Mouse (Mus musculus): ENCODE results near the gene P2rx4. TPM values are rescaled to one million over a fixed set of nuclear protein-coding genes. Genes with fewer than 3 reads are reported as not detected.
A peak's percentile ranks its signal among the peaks of the same experiment; 100 is the strongest.
"Not testable (repeated sequence)": the region's sequence is repeated elsewhere in the genome, so short reads cannot be mapped to it uniquely, and the experiment has no call there.

Gene P2rx4
- 7.8 and 9.0 TPM in 2 replicates for polyA plus RNA-seq (2012; rRNA removed)

DNA sequence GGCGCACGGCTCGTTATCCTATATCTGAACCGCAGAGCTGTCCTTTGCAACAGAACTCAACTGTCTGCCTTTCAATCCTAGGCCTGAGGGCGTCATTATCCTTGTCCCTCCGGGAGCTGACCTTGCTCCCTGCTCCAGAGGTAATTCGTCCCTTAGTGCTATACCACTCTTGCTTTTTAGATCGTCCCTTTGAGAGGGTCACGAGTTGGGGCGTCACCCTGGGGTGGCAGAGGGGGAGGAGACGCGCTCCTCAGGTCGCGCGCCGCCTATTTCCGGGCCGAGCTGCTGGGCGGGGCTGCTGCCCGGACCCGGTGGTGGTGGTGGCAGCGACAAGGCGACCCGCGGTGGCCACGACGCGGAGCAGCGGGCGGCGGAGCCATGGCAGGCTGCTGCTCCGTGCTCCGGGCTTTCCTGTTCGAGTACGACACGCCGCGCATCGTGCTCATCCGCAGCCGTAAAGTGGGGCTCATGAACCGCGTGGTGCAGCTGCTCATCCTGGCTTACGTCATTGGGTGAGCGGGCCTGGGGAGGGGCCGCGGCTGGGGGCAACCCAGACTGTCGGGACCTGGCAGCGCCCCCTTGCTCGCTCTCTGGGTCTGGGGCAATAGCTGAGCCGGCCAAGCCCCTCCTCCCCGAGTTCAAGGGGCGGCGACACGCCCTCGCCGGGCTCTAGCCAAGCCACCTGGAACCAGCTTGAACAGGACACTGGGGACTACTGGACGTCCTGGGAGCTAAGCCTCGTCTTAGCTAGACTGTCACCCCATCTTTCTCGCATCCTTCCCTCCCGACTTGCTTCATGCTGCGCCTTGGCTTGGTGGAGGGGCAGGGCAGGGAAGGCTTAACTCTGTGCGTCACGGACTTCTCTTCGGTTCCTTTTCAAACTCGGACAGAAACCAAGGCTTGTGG, at the start of gene P2rx4:
Gene P2rx4 (plus strand): TSS at position 269 of the 906 bp plus-strand sequence.
- H3K36me3 ChIP-seq (ENCODE audit: control insufficient read depth, insufficient read depth, low read length): no peaks in the 10 kb centered on the region
- peaks cover 7% of the 10 kb centered on the region for H3K4me1 ChIP-seq (ENCODE audit: control insufficient read depth, insufficient read depth, low read length)
- no peaks in the 10 kb centered on the region for H3K27me3 ChIP-seq (ENCODE audit: control insufficient read depth, insufficient read depth, low read length)
- peak within 1 kb of the TSS; percentile 91 for H3K4me3 ChIP-seq (ENCODE audit: control insufficient read depth, low read depth, low read length)
- H3K27ac ChIP-seq (ENCODE audit: control insufficient read depth, insufficient read depth, low read depth, low read length): peak within 1 kb of the TSS; percentile 41
- TF ChIP-seq POLR2A (IDR thresholded peaks at IDR 0.05; ENCODE audit: control insufficient read depth, low read depth, low read length) (peak; percentile 59), CTCF (IDR thresholded peaks at IDR 0.05; ENCODE audit: control insufficient read depth, insufficient read depth, insufficient replicate concordance, low read depth, low read length) (no peak)

GRCm38 (mm10) chr5:122662501-122662900, 44.8 kb upstream of the P2rx4 start:
- Histone ChIP-seq H3K4me3 (ENCODE audit: control insufficient read depth, low read depth, low read length) (no peak overlapping the region), H3K27me3 (ENCODE audit: control insufficient read depth, insufficient read depth, low read length) (no peaks in the 10 kb centered on the region), H3K36me3 (ENCODE audit: control insufficient read depth, insufficient read depth, low read length) (no peaks in the 10 kb centered on the region), H3K4me1 (ENCODE audit: control insufficient read depth, insufficient read depth, low read length) (peaks cover 7% of the 10 kb centered on the region), H3K27ac (ENCODE audit: control insufficient read depth, insufficient read depth, low read depth, low read length) (no peak overlapping the region)
- no peak for TF ChIP-seq CTCF (IDR thresholded peaks at IDR 0.05; ENCODE audit: control insufficient read depth, insufficient read depth, insufficient replicate concordance, low read depth, low read length)
- no peak for TF ChIP-seq POLR2A (IDR thresholded peaks at IDR 0.05; ENCODE audit: control insufficient read depth, low read depth, low read length)

GRCm38 (mm10) chr5:122665036-122665435, 42.3 kb upstream of the P2rx4 start:
- Histone ChIP-seq H3K4me3 (ENCODE audit: control insufficient read depth, low read depth, low read length) (no peak overlapping the region), H3K27me3 (ENCODE audit: control insufficient read depth, insufficient read depth, low read length) (no peaks in the 10 kb centered on the region), H3K4me1 (ENCODE audit: control insufficient read depth, insufficient read depth, low read length) (peaks cover 7% of the 10 kb centered on the region), H3K27ac (ENCODE audit: control insufficient read depth, insufficient read depth, low read depth, low read length) (no peak overlapping the region), H3K36me3 (ENCODE audit: control insufficient read depth, insufficient read depth, low read length) (no peaks in the 10 kb centered on the region)
- TF ChIP-seq POLR2A (IDR thresholded peaks at IDR 0.05; ENCODE audit: control insufficient read depth, low read depth, low read length): no peak
- TF ChIP-seq CTCF (IDR thresholded peaks at IDR 0.05; ENCODE audit: control insufficient read depth, insufficient read depth, insufficient replicate concordance, low read depth, low read length): no peak

GRCm38 (mm10) chr5:122668981-122669897, 38.1 kb upstream of the P2rx4 start:
- Histone ChIP-seq H3K4me1 (ENCODE audit: control insufficient read depth, insufficient read depth, low read length) (no peaks in the 10 kb centered on the region; the same call in 1 of the 2 replicates), H3K4me3 (ENCODE audit: control insufficient read depth, low read depth, low read length) (peak overlapping the region; percentile 1; the same call in 1 of the 2 replicates), H3K36me3 (ENCODE audit: control insufficient read depth, insufficient read depth, low read length) (no peaks in the 10 kb centered on the region), H3K27me3 (ENCODE audit: control insufficient read depth, insufficient read depth, low read length) (no peaks in the 10 kb centered on the region), H3K27ac (ENCODE audit: control insufficient read depth, insufficient read depth, low read depth, low read length) (no peak overlapping the region)
- no peak for TF ChIP-seq POLR2A (IDR thresholded peaks at IDR 0.05; ENCODE audit: control insufficient read depth, low read depth, low read length)
- no peak for TF ChIP-seq CTCF (IDR thresholded peaks at IDR 0.05; ENCODE audit: control insufficient read depth, insufficient read depth, insufficient replicate concordance, low read depth, low read length)

DNA sequence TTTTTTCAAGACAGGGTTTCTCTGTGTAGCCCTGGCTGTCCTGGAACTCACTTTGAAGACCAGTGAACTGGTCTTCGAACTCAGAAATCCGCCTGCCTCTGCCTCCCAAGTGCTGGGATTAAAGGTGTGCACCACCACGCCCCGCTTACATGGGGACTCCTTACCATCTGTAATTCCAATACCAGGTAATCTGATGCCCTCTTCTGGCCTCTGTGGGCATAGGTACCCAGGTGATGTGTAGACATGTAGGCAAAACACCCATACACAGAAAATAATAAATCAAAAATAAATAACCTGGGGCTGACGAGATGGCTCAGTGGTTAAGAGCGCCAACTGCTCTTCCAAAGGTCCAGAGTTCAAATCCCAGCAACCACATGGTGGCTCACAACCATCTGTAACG, 35.7 kb upstream of the P2rx4 start:
- not testable (repeated sequence) for H3K36me3 ChIP-seq (ENCODE audit: control insufficient read depth, insufficient read depth, low read length)

GRCm38 (mm10) chr5:122672298-122672697, 35.0 kb upstream of the P2rx4 start:
- H3K36me3 ChIP-seq (ENCODE audit: control insufficient read depth, insufficient read depth, low read length): no peaks in the 10 kb centered on the region
- no peaks in the 10 kb centered on the region for H3K27me3 ChIP-seq (ENCODE audit: control insufficient read depth, insufficient read depth, low read length)
- no peaks in the 10 kb centered on the region; the same call in 1 of the 2 replicates for H3K4me1 ChIP-seq (ENCODE audit: control insufficient read depth, insufficient read depth, low read length)
- no peak overlapping the region for H3K4me3 ChIP-seq (ENCODE audit: control insufficient read depth, low read depth, low read length)
- TF ChIP-seq CTCF (IDR thresholded peaks at IDR 0.05; ENCODE audit: control insufficient read depth, insufficient read depth, insufficient replicate concordance, low read depth, low read length) (no peak), POLR2A (IDR thresholded peaks at IDR 0.05; ENCODE audit: control insufficient read depth, low read depth, low read length) (no peak)
- no peak overlapping the region for H3K27ac ChIP-seq (ENCODE audit: control insufficient read depth, insufficient read depth, low read depth, low read length)

More for the DNA sequence above, 35.7 kb upstream of the P2rx4 start:
- not testable (repeated sequence) for H3K27me3 ChIP-seq (ENCODE audit: control insufficient read depth, insufficient read depth, low read length); H3K4me1 ChIP-seq (ENCODE audit: control insufficient read depth, insufficient read depth, low read length); H3K4me3 ChIP-seq (ENCODE audit: control insufficient read depth, low read depth, low read length); H3K27ac ChIP-seq (ENCODE audit: control insufficient read depth, insufficient read depth, low read depth, low read length)

DNA sequence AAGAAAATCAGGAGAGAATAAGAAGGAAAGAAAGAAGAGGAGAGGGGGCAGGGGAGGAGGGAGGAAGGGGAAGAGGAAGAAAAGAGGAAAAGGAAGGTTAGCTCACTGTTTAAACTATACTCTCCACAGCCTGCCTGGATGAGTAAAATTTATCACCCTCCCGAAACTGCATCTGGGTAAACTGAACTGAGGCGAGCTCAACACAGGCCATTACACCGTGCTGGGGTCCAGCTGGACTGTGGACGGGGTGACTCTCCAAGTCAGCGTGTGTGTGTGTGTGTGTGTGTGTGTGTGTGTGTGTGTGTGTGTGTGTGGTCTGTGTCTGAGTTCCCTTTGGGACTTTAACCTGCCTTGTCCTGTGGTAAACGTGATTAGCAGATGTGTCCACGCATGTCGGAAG, 31.3 kb upstream of the P2rx4 start:
- no peaks in the 10 kb centered on the region for H3K27me3 ChIP-seq (ENCODE audit: control insufficient read depth, insufficient read depth, low read length)
- TF ChIP-seq POLR2A (IDR thresholded peaks at IDR 0.05; ENCODE audit: control insufficient read depth, low read depth, low read length) (no peak), CTCF (IDR thresholded peaks at IDR 0.05; ENCODE audit: control insufficient read depth, insufficient read depth, insufficient replicate concordance, low read depth, low read length) (no peak)
- no peak overlapping the region for H3K27ac ChIP-seq (ENCODE audit: control insufficient read depth, insufficient read depth, low read depth, low read length)
- H3K4me3 ChIP-seq (ENCODE audit: control insufficient read depth, low read depth, low read length): no peak overlapping the region
- H3K4me1 ChIP-seq (ENCODE audit: control insufficient read depth, insufficient read depth, low read length): no peaks in the 10 kb centered on the region; the same call in 1 of the 2 replicates
- no peaks in the 10 kb centered on the region for H3K36me3 ChIP-seq (ENCODE audit: control insufficient read depth, insufficient read depth, low read length)
